Mouse (Mus musculus): ENCODE measurements around the gene Ankrd50. TPM values are rescaled to one million over a fixed set of nuclear protein-coding genes. Genes with fewer than 3 reads are reported as not detected.

Ankrd50 gene
- polyA plus RNA-seq, 1 experiment from 2014 or later = 9.8 TPM

- Histone ChIP-seq H3K9me3 (ENCODE audit: control insufficient read depth, low read length) (no peaks in the 10 kb centered on the region), H3K4me1 (replicated peaks; ENCODE audit: control insufficient read depth, insufficient read depth) (no peaks in the 10 kb centered on the region), H3K27ac (replicated peaks) (no peak overlapping the region), H3K4me2 (replicated peaks; ENCODE audit: low read depth) (no peak overlapping the region), H3K9ac (ENCODE audit: low read length) (no peak overlapping the region), H3K4me3 (ENCODE audit: low read depth, low read length) (no peak overlapping the region), H3K27me3 (ENCODE audit: control insufficient read depth, insufficient read depth, low read length) (no peaks in the 10 kb centered on the region), H3K36me3 (ENCODE audit: control insufficient read depth, insufficient read depth, low read length) (no peaks in the 10 kb centered on the region)
- ATAC-seq (ENCODE audit: low FRiP score, low TSS enrichment) = peak; percentile 76; the same call in 1 of the 2 replicates
- no peak for DNase-seq (ENCODE audit: low spot score)
- no peak for TF ChIP-seq EP300 (optimal IDR thresholded peaks at IDR 0.05)
- TF ChIP-seq CTCF (IDR thresholded peaks at IDR 0.05; ENCODE audit: low read depth) = no peak
- 87% methylated on average over 2 of the region's 2 CpGs for WGBS
Observed at GRCm38 (mm10) chr3:38501739-38502138, 17.1 kb upstream of the Ankrd50 start.

GRCm38 (mm10) chr3:38501316-38501715 is 16.7 kb upstream of the Ankrd50 start:
- Histone ChIP-seq H3K9ac (ENCODE audit: low read length) (no peak overlapping the region), H3K9me3 (ENCODE audit: control insufficient read depth, low read length) (no peaks in the 10 kb centered on the region), H3K36me3 (ENCODE audit: control insufficient read depth, insufficient read depth, low read length) (no peaks in the 10 kb centered on the region), H3K4me1 (replicated peaks; ENCODE audit: control insufficient read depth, insufficient read depth) (no peaks in the 10 kb centered on the region), H3K4me2 (replicated peaks; ENCODE audit: low read depth) (no peak overlapping the region), H3K27me3 (ENCODE audit: control insufficient read depth, insufficient read depth, low read length) (no peaks in the 10 kb centered on the region), H3K27ac (replicated peaks) (no peak overlapping the region), H3K4me3 (ENCODE audit: low read depth, low read length) (no peak overlapping the region)
- ATAC-seq (ENCODE audit: low FRiP score, low TSS enrichment) (no peak), DNase-seq (ENCODE audit: low spot score) (no peak)
- TF ChIP-seq EP300 (optimal IDR thresholded peaks at IDR 0.05) (no peak), CTCF (IDR thresholded peaks at IDR 0.05; ENCODE audit: low read depth) (no peak)
- 79% methylated on average over 5 of the region's 5 CpGs for WGBS

GRCm38 (mm10) chr3:38498561-38498960 is 13.9 kb upstream of the Ankrd50 start:
- Histone ChIP-seq H3K4me2 (replicated peaks; ENCODE audit: low read depth) (no peak overlapping the region), H3K4me1 (replicated peaks; ENCODE audit: control insufficient read depth, insufficient read depth) (no peaks in the 10 kb centered on the region), H3K27ac (replicated peaks) (no peak overlapping the region), H3K36me3 (ENCODE audit: control insufficient read depth, insufficient read depth, low read length) (no peaks in the 10 kb centered on the region), H3K27me3 (ENCODE audit: control insufficient read depth, insufficient read depth, low read length) (no peaks in the 10 kb centered on the region), H3K9ac (ENCODE audit: low read length) (no peak overlapping the region), H3K9me3 (ENCODE audit: control insufficient read depth, low read length) (no peaks in the 10 kb centered on the region), H3K4me3 (ENCODE audit: low read depth, low read length) (no peak overlapping the region)
- no peak for ATAC-seq (ENCODE audit: low FRiP score, low TSS enrichment)
- WGBS = 92% methylated on average over 3 of the region's 3 CpGs
- TF ChIP-seq EP300 (optimal IDR thresholded peaks at IDR 0.05) = no peak
- no peak for TF ChIP-seq CTCF (IDR thresholded peaks at IDR 0.05; ENCODE audit: low read depth)
- DNase-seq (ENCODE audit: low spot score) = no peak

GRCm38 (mm10) chr3:38496795-38497385 is 12.2 kb upstream of the Ankrd50 start:
- ATAC-seq (ENCODE audit: low FRiP score, low TSS enrichment) (peak; percentile 45; the same call in 1 of the 2 replicates), DNase-seq (ENCODE audit: low spot score) (no peak)
- Histone ChIP-seq H3K4me1 (replicated peaks; ENCODE audit: control insufficient read depth, insufficient read depth) (no peaks in the 10 kb centered on the region), H3K9ac (ENCODE audit: low read length) (no peak overlapping the region), H3K4me3 (ENCODE audit: low read depth, low read length) (no peak overlapping the region), H3K27me3 (ENCODE audit: control insufficient read depth, insufficient read depth, low read length) (no peaks in the 10 kb centered on the region), H3K4me2 (replicated peaks; ENCODE audit: low read depth) (no peak overlapping the region), H3K27ac (replicated peaks) (no peak overlapping the region), H3K36me3 (ENCODE audit: control insufficient read depth, insufficient read depth, low read length) (no peaks in the 10 kb centered on the region), H3K9me3 (ENCODE audit: control insufficient read depth, low read length) (no peaks in the 10 kb centered on the region)
- WGBS = 80% methylated on average over 3 of the region's 3 CpGs
- no peak for TF ChIP-seq EP300 (optimal IDR thresholded peaks at IDR 0.05)
- no peak for TF ChIP-seq CTCF (IDR thresholded peaks at IDR 0.05; ENCODE audit: low read depth)

- no peak overlapping the region for H3K27ac ChIP-seq (replicated peaks)
- no peaks in the 10 kb centered on the region for H3K4me1 ChIP-seq (replicated peaks; ENCODE audit: control insufficient read depth, insufficient read depth)
- H3K4me3 ChIP-seq (ENCODE audit: low read depth, low read length) = no peak overlapping the region
- H3K4me2 ChIP-seq (replicated peaks; ENCODE audit: low read depth) = no peak overlapping the region
- no peak for TF ChIP-seq CTCF (IDR thresholded peaks at IDR 0.05; ENCODE audit: low read depth)
- TF ChIP-seq EP300 (optimal IDR thresholded peaks at IDR 0.05) = no peak
- no peaks in the 10 kb centered on the region for H3K36me3 ChIP-seq (ENCODE audit: control insufficient read depth, insufficient read depth, low read length)
- peak; percentile 49 for ATAC-seq (ENCODE audit: low FRiP score, low TSS enrichment)
- no peaks in the 10 kb centered on the region for H3K27me3 ChIP-seq (ENCODE audit: control insufficient read depth, insufficient read depth, low read length)
- DNase-seq (ENCODE audit: low spot score) = no peak
- no peak overlapping the region for H3K9ac ChIP-seq (ENCODE audit: low read length)
- WGBS = 70% methylated on average over 3 of the region's 3 CpGs
- no peaks in the 10 kb centered on the region for H3K9me3 ChIP-seq (ENCODE audit: control insufficient read depth, low read length)
Observed at GRCm38 (mm10) chr3:38491702-38492101, 7.1 kb upstream of the Ankrd50 start.

GRCm38 (mm10) chr3:38491236-38491635 is 6.6 kb upstream of the Ankrd50 start:
- Histone ChIP-seq H3K9me3 (ENCODE audit: control insufficient read depth, low read length) (no peaks in the 10 kb centered on the region), H3K27me3 (ENCODE audit: control insufficient read depth, insufficient read depth, low read length) (no peaks in the 10 kb centered on the region), H3K27ac (replicated peaks) (no peak overlapping the region), H3K4me3 (ENCODE audit: low read depth, low read length) (no peak overlapping the region), H3K4me2 (replicated peaks; ENCODE audit: low read depth) (no peak overlapping the region), H3K9ac (ENCODE audit: low read length) (no peak overlapping the region), H3K36me3 (ENCODE audit: control insufficient read depth, insufficient read depth, low read length) (no peaks in the 10 kb centered on the region), H3K4me1 (replicated peaks; ENCODE audit: control insufficient read depth, insufficient read depth) (no peaks in the 10 kb centered on the region)
- ATAC-seq (ENCODE audit: low FRiP score, low TSS enrichment) (peak; percentile 74), DNase-seq (ENCODE audit: low spot score) (no peak)
- TF ChIP-seq EP300 (optimal IDR thresholded peaks at IDR 0.05) = no peak
- TF ChIP-seq CTCF (IDR thresholded peaks at IDR 0.05; ENCODE audit: low read depth) = no peak
- 74% methylated on average over 3 of the region's 3 CpGs for WGBS
